Mouse (Mus musculus): ENCODE data around the gene H1f0.

H1f0 gene

GRCm38 (mm10) chr15:79038331-79038730 is 10.1 kb downstream of the H1f0 start:
- DNase-seq (ENCODE audit: low spot score in 2 of 2): no peak

- peak in 1 of 2 experiments; percentile 72 for DNase-seq (ENCODE audit: low spot score in 2 of 2)
Observed at GRCm38 (mm10) chr15:79038853-79039252, 10.6 kb downstream of the H1f0 start.

GRCm38 (mm10) chr15:79040501-79041416 is 12.5 kb downstream of the H1f0 start:
- no peak for DNase-seq (ENCODE audit: low spot score in 2 of 2)

- DNase-seq (ENCODE audit: low spot score in 2 of 2): no peak
Observed at GRCm38 (mm10) chr15:79041585-79041984, 13.3 kb downstream of the H1f0 start, which contains the start of gene Galr3. TSS of gene Galr3 (plus strand) at chr15:79041885.

- DNase-seq (ENCODE audit: low spot score in 2 of 2): peak; percentile 61 to 70
Observed at GRCm38 (mm10) chr15:79042721-79043491, 14.7 kb downstream of the H1f0 start.

GRCm38 (mm10) chr15:79044837-79045236 is 16.6 kb downstream of the H1f0 start:
- no peak for DNase-seq (ENCODE audit: low spot score in 2 of 2)

- no peak for DNase-seq (ENCODE audit: low spot score in 2 of 2)
Observed at GRCm38 (mm10) chr15:79048186-79048585, 19.9 kb downstream of the H1f0 start.

GRCm38 (mm10) chr15:79050160-79050845 is 22.1 kb downstream of the H1f0 start:
- no peak for DNase-seq (ENCODE audit: low spot score in 2 of 2)

GRCm38 (mm10) chr15:79050964-79051363 is 22.7 kb downstream of the H1f0 start:
- DNase-seq (ENCODE audit: low spot score in 2 of 2): no peak

GRCm38 (mm10) chr15:79051461-79052360 is 23.5 kb downstream of the H1f0 start:
- DNase-seq (ENCODE audit: low spot score in 2 of 2): no peak

GRCm38 (mm10) chr15:79052366-79052765 is 24.1 kb downstream of the H1f0 start:
- DNase-seq (ENCODE audit: low spot score in 2 of 2): no peak

- no peak for DNase-seq (ENCODE audit: low spot score in 2 of 2)
Observed at GRCm38 (mm10) chr15:79056601-79057000, 28.4 kb downstream of the H1f0 start.

- no peak for DNase-seq (ENCODE audit: low spot score in 2 of 2)
Observed at GRCm38 (mm10) chr15:79057850-79058249, 29.6 kb downstream of the H1f0 start.

- no peak for DNase-seq (ENCODE audit: low spot score in 2 of 2)
Observed at GRCm38 (mm10) chr15:79060887-79061565, 32.8 kb downstream of the H1f0 start.

GRCm38 (mm10) chr15:79062376-79063159 is 34.3 kb downstream of the H1f0 start, which contains the start of gene Ankrd54:
TSS of gene Ankrd54 (minus strand) at chr15:79062893.
- DNase-seq (ENCODE audit: low spot score in 2 of 2): peak; percentile 99 to 100

- DNase-seq (ENCODE audit: low spot score in 2 of 2): no peak
Observed at GRCm38 (mm10) chr15:79063160-79063740, 35.0 kb downstream of the H1f0 start.

GRCm38 (mm10) chr15:79065086-79065770 is 37.0 kb downstream of the H1f0 start:
- DNase-seq (ENCODE audit: low spot score in 2 of 2): no peak

GRCm38 (mm10) chr15:79066276-79066675 is 38.0 kb downstream of the H1f0 start:
- no peak for DNase-seq (ENCODE audit: low spot score in 2 of 2)

All from right cerebral cortex, postnatal 10 days (tissue).